Mouse (Mus musculus): ENCODE data around the gene Larp1. TPM values are rescaled to one million over a fixed set of nuclear protein-coding genes. Genes with fewer than 3 reads are reported as not detected.
"Not testable (repeated sequence)": the region's sequence is repeated elsewhere in the genome, so short reads cannot be mapped to it uniquely, and the experiment has no call there.

Gene Larp1
- total RNA-seq, 2 experiments from 2014 or later: 25.1 to 35.6 TPM

DNA sequence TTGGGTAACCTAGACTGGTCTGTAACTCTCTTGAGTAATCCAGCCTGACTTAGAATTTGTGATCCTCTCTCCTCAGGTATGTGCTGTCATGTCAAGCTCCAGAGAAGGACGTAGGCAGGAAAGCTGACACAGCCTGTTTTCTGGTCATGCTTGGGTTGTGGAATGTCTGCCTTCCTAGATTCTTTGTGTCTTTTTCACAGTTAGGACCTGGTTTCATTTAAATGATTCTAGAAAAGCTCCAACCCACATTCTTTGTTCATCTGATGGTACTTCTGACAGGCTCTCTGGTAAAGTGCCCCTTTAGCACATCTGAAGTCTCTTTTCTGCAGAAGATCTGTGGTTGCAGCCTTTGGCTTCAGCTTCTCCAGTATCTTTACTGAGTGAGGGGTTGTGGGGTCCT, 15.4 kb downstream of the Larp1 start:
- no peak for ATAC-seq (replicated peaks; ENCODE audit: low FRiP score, poor library complexity, severe bottlenecking)

DNA sequence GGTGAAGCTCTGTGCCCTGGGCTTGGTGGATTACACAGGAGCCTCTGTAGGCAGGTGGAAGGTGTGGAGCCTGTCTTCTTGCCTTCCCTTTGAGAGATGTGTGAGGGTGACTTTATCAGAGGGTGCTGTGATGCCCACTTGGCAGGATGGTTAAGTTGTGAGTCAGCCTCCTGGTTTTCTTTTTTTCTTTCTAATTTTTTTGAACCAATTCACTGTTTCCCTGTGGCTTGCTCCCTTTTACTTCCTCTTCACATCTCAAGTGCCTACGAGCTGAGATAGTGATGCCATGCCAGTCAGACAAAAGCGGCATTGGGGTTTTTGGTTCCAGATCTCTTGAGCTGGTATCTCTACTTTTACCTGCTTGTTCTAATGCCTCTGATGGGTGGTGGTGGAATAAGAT, 15.8 kb downstream of the Larp1 start:
- ATAC-seq (replicated peaks; ENCODE audit: low FRiP score, poor library complexity, severe bottlenecking): no peak

DNA sequence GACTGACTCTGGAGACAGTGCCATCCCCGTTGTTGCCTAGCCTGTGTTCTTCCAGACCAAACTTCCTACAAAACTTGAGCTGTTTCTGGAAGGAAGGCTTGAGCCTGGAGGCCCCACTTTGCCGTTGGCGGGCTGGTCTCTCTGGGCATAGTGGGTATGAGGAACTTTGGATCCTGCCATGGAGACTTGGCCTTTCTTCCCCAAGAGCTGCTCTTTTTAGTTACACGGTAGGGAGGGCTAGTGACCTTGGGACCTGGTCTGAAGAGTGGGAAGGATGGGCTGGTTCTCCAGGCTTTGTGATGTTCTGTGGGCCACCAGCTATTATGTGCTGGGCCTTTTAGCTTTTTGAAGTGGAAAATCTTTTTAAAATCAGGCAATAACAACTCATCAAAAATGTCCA, 17.0 kb downstream of the Larp1 start:
- ATAC-seq (replicated peaks; ENCODE audit: low FRiP score, poor library complexity, severe bottlenecking): no peak

DNA sequence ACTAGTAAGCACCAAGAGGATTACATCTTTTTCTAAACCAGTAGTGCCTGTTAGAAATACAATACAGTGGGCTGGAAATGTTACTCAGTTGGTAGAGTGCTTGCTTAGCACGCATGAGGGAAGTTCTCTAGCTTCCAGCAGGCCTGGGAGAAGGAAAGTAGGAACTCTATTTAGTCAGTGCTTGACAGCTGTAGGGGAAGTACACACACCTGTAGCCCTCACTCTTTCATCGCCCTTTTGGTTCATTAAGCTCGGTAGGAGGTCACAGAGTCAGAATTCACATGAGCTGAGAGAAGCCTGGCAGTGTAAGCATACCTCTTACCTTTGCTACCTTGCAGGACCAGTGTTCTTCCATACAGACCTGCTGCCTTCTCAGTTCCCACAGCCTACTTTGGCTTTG, 17.5 kb downstream of the Larp1 start:
- no peak for ATAC-seq (replicated peaks; ENCODE audit: low FRiP score, poor library complexity, severe bottlenecking)

DNA sequence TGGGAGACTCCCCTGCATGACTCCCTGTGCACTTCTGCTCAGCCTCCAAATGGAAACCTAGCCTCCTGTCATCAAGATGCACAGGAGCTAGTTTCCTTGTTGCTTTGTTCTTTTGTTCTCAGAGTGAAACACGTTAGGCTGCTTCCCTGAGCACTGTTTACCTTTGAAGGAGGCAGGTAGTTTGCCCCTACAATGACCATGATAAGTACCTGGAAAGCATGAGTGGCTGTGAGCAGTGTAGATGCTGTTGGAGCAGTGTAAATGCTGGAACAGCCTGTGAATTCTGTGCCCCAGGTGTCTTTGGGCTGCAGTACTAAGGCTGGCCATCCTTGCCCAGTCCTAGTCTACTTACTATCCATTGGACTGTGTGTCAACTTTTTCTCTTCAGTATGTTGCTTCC, 18.0 kb downstream of the Larp1 start:
- ATAC-seq (replicated peaks; ENCODE audit: low FRiP score, poor library complexity, severe bottlenecking): no peak

DNA sequence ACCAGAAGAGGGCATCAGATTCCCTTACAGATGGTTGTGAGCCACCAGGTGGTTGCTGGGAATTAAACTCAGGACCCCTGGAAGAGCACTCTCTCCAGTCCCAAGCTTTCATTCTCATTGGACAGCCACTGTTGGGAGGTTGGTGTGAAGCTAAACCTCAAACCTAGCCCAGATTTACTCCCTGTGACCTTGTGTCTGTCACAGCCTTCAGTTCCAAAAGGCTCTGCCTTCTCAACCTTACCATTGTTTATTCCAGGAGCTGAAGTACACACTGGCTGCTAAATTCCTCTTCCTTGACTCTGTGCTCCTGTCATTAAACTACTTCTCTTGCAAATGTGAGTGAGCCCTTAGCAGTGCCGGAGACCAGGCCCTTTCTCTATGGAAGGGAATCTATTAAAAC, 20.1 kb downstream of the Larp1 start:
- ATAC-seq (replicated peaks; ENCODE audit: low FRiP score, poor library complexity, severe bottlenecking): no peak

DNA sequence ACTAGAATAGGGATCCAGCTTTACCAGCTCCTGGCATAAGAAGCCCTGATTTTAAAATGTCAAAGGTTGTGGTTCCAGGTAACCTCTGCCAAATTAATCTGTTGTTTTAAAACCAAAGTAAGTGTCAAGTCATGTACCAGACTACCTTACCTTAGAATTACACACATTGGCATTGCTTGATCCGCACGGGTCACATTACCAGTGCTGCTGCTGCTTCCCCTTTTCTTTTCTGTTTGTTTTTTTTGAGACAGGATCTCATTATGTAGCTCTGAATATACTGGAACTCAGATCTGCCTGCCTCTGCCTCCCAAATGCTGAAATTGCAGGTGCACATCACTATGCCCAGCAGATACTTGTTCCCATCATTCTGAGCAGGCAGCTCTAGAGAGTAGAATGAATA, 21.0 kb downstream of the Larp1 start:
- ATAC-seq (replicated peaks; ENCODE audit: low FRiP score, poor library complexity, severe bottlenecking): no peak

DNA sequence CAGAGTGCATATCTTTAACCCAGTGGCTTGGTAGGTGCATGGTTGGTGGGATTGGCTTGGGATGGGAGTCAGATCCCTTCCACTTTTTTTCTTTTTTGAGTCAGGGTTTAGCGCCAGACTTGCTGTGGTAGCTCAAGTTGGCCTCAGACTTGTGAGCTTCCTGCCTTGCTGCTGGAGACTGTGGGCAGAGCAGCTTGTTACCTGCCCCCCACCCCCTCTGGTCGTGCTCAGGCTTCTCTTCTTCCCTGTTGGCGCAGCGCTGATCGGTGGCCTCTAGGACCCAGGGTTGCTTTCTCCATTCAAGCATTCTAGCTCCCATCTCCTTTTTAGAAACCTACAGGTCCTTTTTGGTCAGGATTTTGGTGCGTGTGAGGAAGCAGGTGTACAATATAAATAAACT, 22.3 kb downstream of the Larp1 start:
- ATAC-seq (replicated peaks; ENCODE audit: low FRiP score, poor library complexity, severe bottlenecking): no peak

DNA sequence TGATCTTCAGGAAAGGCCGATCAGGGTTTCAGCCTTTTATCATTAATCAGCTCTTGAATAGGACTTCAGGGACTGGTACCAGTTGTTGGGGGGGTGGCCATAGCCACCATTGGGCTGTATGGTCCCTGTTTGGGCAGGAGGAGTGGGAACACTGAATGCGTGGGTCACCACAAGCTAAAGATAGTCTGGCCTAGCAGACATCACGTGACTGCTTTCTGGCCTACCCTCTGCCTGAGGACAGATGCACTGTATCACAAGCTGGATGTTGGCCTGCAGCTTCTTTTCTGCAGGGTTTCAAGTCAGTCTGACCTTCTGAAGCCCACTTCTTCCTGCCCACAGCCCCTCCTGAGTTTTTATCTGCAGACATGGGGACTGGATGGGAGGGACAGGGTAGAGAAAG, 24.8 kb downstream of the Larp1 start:
- no peak for ATAC-seq (replicated peaks; ENCODE audit: low FRiP score, poor library complexity, severe bottlenecking)

DNA sequence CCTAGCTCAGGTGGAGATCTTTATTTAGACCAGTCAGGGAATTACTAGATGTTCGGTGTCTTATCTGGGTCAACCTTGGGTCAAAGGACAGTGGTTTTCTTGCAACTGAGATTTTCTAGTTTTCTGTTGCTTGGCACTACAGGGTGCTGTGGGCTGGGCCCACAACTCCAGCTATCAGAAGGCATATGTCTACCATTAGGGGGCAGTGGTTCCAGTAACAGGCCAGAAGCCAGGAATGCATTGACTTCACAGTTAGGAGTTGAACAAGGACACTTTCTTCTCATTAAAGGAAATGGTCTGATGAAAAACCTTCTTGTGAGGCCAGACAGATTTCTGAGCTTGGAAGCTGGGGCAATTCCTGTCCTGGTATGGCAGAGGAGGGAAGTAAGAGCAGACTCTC, 30.2 kb downstream of the Larp1 start:
- no peak for ATAC-seq (replicated peaks; ENCODE audit: low FRiP score, poor library complexity, severe bottlenecking)

DNA sequence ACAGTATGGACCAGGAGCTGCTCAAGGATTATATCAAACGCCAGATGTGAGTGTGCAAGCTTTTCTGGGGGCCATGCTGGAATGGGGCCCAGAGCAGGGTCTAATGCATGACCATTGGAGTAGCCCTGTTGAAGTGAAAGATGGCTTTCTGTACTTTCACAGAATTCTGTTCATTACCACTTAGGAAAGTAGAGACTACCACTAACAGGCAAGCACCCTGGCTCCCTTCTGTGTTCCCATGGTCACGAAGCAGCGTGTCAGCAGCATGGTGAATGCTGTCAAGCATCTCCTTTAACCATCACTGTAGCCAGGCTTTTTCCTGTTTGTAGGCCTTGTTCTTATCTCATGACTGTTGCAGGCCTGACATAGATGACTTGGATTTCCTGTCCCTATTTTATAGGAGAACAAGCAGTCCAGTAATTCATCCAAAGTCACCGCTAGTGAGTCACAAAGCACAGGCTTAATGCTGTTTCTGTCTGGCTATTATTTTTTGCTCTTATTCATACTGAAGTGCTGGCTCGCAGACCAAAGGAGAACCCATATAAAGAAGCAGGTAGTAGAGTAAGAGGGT, 34.1 kb downstream of the Larp1 start:
- ATAC-seq (replicated peaks; ENCODE audit: low FRiP score, poor library complexity, severe bottlenecking): no peak

DNA sequence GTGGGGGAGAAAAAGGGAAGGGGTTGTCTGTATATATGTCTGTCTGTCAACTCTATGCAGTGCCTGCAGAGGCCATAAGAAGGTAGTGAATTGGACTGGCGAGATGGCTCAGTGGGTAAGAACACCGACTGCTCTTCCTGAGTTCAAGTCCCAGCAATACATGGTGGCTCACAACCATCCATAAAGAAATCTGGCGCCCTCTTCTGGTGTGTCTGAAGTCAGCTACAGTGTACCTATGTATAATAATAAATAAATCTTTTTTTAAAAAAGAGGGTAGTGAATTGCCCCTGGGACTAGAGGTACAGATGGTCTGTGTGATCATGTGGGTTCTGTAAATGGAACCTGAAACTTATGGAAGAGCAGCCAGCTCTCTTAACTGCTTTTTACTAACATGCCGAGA, 37.6 kb downstream of the Larp1 start:
- ATAC-seq (replicated peaks; ENCODE audit: low FRiP score, poor library complexity, severe bottlenecking): no peak

DNA sequence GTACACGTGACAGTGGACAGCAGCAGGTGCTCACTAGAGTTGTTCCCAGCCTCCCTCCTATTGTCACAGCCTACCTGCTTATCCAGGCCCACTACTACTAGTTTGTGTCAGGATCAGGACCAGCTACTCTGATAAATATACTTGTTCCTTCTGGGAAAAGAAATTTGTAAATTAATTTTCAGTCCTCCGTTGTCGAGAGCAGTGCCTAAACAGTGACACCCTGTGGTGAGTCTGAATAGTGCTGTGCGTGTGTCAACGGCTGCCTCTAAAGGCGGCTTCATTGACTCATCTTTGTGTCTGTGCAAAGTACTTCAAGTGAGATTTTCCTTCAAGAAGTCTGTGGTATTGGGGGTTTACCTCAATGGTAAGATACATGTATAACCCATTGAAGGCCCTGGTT, 48.6 kb downstream of the Larp1 start:
- peak; percentile 50; the same call in 1 of the 2 replicates for ATAC-seq (replicated peaks; ENCODE audit: low FRiP score, poor library complexity, severe bottlenecking)

DNA sequence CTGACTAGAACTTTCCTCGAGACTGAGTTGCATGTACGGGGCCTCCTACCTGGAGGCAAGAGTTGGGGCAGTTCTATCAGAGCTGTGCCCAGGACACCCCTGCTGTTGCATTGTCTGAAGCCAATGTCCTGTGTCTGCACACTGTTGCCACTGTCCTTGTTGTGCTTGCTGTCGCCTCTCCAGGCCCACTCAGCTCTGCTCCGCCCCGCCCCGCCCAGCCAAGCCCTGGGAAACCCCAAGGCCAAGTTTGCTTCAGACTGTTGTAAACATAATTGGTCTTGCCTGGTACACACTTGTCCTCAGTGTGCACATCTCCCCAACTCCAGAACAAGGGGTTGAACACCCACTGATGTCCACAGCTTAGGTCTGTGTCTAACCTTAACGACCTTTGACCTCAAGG, 50.9 kb downstream of the Larp1 start:
- not testable (repeated sequence) for ATAC-seq (replicated peaks; ENCODE audit: low FRiP score, poor library complexity, severe bottlenecking)

DNA sequence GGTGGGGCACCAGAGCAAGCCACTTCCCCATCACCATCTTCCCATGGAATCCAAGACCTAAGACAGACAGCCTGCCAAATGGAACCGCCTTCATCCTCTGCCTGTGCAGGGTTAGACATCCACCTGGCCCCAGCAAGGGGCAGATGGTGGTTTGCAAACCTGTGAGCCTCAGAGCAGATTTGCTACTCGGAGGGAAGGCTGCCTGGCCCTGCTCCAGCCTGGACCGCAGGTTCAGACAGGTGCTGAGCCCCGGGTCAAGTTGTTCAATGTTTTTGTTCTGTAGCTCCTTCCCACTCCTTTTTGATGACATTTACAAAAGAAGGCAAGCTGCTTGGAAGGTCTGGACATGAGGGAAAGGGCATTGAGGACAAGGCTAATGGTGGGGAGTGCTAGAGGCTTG, 52.4 kb downstream of the Larp1 start:
- not testable (repeated sequence) for ATAC-seq (replicated peaks; ENCODE audit: low FRiP score, poor library complexity, severe bottlenecking)

DNA sequence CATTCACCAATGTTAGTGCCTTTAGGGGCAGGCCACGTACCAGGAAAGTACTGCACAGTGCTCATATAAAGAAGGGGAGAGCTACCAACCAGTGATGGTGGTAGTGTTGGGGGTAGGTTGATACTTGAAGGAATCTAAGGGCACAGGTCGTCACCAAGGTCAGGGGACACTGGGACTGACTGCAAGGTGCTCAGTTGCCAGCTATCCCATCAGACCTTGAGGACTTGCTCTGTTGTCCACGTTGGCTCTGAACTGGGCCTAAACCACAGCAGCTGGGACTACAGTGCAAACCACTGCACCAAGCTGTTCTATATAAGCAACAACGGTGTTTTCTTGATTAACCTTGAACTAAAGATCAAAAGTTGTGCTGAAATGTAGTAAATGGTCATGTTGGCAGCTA, 53.7 kb downstream of the Larp1 start:
- ATAC-seq (replicated peaks; ENCODE audit: low FRiP score, poor library complexity, severe bottlenecking): no peak

DNA sequence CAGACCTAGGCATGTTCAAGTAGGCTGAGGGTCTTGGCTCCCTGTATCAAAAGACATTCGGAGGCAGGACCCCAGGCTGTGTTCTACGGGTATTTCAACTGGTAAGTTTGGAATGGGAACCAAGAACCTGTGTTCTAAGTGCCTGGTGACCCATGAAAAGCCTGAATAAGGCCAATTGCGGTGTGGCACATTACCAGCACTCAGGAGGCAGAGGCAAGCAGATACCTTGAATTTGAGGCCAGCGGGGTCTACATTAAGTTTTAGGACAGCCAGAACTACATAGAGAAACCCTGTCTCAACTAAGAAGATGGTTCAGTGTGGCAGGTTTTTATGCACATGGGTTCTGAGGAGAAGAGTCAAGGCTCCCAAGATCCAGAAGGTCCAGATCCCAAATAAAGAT, 56.2 kb downstream of the Larp1 start:
- ATAC-seq (replicated peaks; ENCODE audit: low FRiP score, poor library complexity, severe bottlenecking): no peak

DNA sequence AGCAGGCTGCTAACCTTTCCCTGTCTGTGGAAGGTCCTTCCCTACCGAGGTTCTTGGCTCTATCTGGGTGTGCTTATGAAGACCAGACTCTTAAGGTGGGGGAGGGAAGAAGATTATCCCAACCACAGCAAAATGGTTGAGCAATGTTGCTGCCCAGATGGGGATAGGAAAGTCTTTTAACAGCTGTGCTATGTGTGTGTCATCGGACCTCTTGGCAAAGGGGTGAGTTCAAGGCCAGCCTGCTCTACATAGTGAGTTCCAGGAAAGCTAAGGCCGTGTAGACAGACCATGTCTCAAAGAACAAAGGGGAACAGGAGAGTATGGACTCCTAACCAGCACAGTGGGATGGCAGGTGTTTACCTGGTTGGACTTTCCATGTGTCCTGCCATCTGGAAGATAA, 64.1 kb downstream of the Larp1 start:
- no peak for ATAC-seq (replicated peaks; ENCODE audit: low FRiP score, poor library complexity, severe bottlenecking)

DNA sequence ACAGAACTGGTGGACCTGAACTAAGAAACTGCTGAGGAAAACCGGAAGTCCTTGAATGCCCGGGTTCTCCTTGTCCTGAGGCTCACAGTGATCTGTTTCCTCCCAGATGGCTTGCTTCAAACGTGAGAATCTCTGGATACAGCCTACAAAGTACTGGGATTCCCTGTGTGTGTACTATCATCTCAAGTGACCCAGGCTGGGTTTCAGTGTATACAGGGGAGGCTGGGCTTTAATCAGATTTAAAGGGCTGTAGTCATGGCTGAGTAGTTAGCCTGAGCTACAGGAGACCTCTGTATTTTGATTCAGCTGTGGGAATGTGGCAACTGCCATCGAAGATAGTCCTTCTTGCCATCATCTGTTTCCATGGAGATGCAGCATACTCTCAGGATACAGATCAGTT, 68.4 kb downstream of the Larp1 start:
- ATAC-seq (replicated peaks; ENCODE audit: low FRiP score, poor library complexity, severe bottlenecking): no peak

DNA sequence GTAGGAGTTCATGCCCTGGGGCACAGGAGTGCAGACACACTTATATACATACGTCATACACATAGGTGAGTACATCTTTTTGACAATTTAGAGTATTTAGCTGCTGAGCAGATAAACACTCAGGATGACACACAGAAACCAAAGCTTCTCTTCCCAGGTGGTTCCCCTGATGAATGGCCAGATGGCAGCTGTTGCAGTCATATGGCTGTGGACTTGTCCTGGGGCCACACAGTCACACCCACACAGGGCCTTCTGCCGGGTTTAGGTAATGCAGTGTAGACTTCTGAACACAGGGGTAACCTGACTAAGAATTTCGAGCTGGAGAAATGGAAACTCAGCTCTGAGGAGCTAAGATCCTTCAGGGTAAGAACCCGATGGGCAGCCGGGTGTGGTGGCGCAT, 72.9 kb downstream of the Larp1 start:
- no peak for ATAC-seq (replicated peaks; ENCODE audit: low FRiP score, poor library complexity, severe bottlenecking)

DNA sequence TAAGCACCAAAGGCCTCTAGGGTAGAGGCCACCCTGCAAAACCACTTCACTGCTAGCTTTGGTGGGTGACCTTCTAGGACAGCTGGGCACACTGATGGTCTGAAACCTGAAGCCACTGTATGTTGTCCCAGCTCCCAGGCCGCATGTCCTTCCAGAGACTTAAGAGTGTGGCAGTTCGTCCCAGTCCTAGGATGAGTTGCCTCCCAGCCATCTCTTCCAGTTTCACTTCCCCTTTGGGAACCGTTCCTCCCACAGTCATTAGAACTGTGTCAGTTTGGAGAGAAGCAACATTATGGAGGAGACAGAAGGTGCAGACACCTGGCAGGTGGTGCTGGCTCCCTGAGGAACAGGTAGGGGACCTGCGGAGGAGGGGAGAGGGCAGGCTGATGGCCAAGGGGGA, 83.7 kb downstream of the Larp1 start:
- ATAC-seq (replicated peaks; ENCODE audit: low FRiP score, poor library complexity, severe bottlenecking): no peak

DNA sequence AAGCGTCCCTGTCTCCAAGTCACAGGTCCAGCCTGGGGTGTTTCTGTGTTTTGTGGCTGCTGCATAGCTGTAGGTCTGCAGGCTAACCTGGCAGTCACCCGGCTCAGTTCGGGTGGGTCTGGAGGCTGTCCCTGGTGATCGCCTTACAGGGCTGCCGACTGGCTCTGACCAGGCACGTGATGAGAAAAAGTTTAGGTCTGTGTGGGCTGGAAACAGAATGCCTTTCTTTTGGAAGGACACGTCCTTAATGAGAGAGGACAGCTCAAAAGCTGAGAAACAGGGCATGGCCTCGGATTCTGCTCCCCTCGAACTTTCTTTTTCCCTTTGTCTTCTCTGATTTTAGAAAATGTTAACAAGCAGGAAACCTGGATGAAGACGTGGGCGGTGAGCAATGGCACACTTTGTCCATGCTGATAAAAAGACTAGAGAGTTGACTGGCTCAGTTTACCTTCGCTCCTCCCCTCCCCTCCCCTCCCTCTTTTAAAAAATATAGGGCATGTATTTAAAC, 84.2 kb downstream of the Larp1 start, which contains the start of gene Gm12248:
Gene Gm12248 (minus strand): TSS at position 114 of the 508 bp plus-strand sequence.
- ATAC-seq (replicated peaks; ENCODE audit: low FRiP score, poor library complexity, severe bottlenecking): no peak
